Mouse (Mus musculus) bone marrow, adult 2 months (tissue): ENCODE measurements around the gene Nsdhl.

Source experiments
- CTCF ChIP-seq: fragments of 200-500 bp; IDR thresholded peaks from 2 replicates; pipeline ENCODE4 v1.5.1; 2011; ENCODE audit warnings: low read length, control low read depth; ENCODE audit not compliant: control insufficient read depth, insufficient read depth
- POLR2A ChIP-seq: fragments of 200-500 bp; IDR thresholded peaks from 2 replicates; pipeline ENCODE4 v1.6.1; 2011; ENCODE audit warnings: low read depth, mild to moderate bottlenecking, control low read depth, low read length, borderline replicate concordance; ENCODE audit not compliant: control insufficient read depth

- no peak for TF ChIP-seq POLR2A
- TF ChIP-seq CTCF = no peak
These were observed 314 bp downstream of the Nsdhl start for GRCm38 (mm10) chrX:72918682-72919059.
